Mouse (Mus musculus) kidney, adult 2 months (tissue): ENCODE measurements at regions not wholly inside any gene's neighbourhood (a gene's known extent, or its start where the extent isn't known, plus 50 kb on each side); places are given as distances from the start of the nearest gene placed in this dataset.

Experiments used
- CTCF ChIP-seq: fragments of 200-500 bp; conservative IDR thresholded peaks from 2 replicates; pipeline ENCODE4 v1.5.1; 2011; ENCODE audit warnings: low read depth, mild to moderate bottlenecking, control low read depth, low read length, moderate library complexity, mixed read lengths; ENCODE audit not compliant: insufficient read depth, insufficient read length
- POLR2A ChIP-seq: fragments of 200-500 bp; IDR thresholded peaks from one replicate; pipeline ENCODE4 v1.6.1; 2011; ENCODE audit warnings: low read depth, low read length, control low read depth

GRCm38 (mm10) chrX:75667636-75668035, 89.6 kb upstream of the Rab39b start:
- TF ChIP-seq POLR2A = no peak
- TF ChIP-seq CTCF = no peak
